Mouse (Mus musculus): ENCODE data around the gene Gm37240.
"Not testable (repeated sequence)": the region's sequence is repeated elsewhere in the genome, so short reads cannot be mapped to it uniquely, and the experiment has no call there.

Gm37240 gene

GRCm38 (mm10) chr3:84555780-84556179 lies 1331.5 kb downstream of the Gm37240 start:
- DNase-seq: no peak

GRCm38 (mm10) chr3:84547177-84547576 lies 1340.1 kb downstream of the Gm37240 start:
- peak; percentile 91 for DNase-seq

GRCm38 (mm10) chr3:84542450-84542849 lies 1344.9 kb downstream of the Gm37240 start:
- DNase-seq: not testable (repeated sequence)

- DNase-seq: no peak
These were observed 1345.4 kb downstream of the Gm37240 start for GRCm38 (mm10) chr3:84541881-84542280.

GRCm38 (mm10) chr3:84540640-84541039 lies 1346.7 kb downstream of the Gm37240 start:
- no peak for DNase-seq

- DNase-seq: no peak
These were observed 1350.3 kb downstream of the Gm37240 start for GRCm38 (mm10) chr3:84536987-84537386.

- DNase-seq: no peak
These were observed 1354.1 kb downstream of the Gm37240 start for GRCm38 (mm10) chr3:84533227-84533626.

GRCm38 (mm10) chr3:84529021-84529420 lies 1358.3 kb downstream of the Gm37240 start:
- DNase-seq: no peak

GRCm38 (mm10) chr3:84524952-84525351 lies 1362.4 kb downstream of the Gm37240 start:
- no peak for DNase-seq

GRCm38 (mm10) chr3:84516163-84516562 lies 1371.2 kb downstream of the Gm37240 start:
- peak; percentile 35 for DNase-seq

- peak; percentile 72 for DNase-seq
These were observed 1374.4 kb downstream of the Gm37240 start for GRCm38 (mm10) chr3:84512774-84513515.

- DNase-seq: no peak
These were observed 1382.1 kb downstream of the Gm37240 start for GRCm38 (mm10) chr3:84505193-84505592.

- DNase-seq: peak; percentile 73
These were observed 1383.0 kb downstream of the Gm37240 start for GRCm38 (mm10) chr3:84504291-84504690.

- peak; percentile 17 for DNase-seq
These were observed 1385.2 kb downstream of the Gm37240 start for GRCm38 (mm10) chr3:84502101-84502500.

GRCm38 (mm10) chr3:84500491-84500890 lies 1386.8 kb downstream of the Gm37240 start:
- DNase-seq: peak; percentile 79

- DNase-seq: no peak
These were observed 1389.6 kb downstream of the Gm37240 start for GRCm38 (mm10) chr3:84497718-84498117.

- DNase-seq: no peak
These were observed 1394.7 kb downstream of the Gm37240 start for GRCm38 (mm10) chr3:84492657-84493056.

GRCm38 (mm10) chr3:84492148-84492547 lies 1395.2 kb downstream of the Gm37240 start:
- DNase-seq: no peak

- no peak for DNase-seq
These were observed 1398.6 kb downstream of the Gm37240 start for GRCm38 (mm10) chr3:84488716-84489115.

GRCm38 (mm10) chr3:84484891-84485290 lies 1402.4 kb downstream of the Gm37240 start:
- no peak for DNase-seq

GRCm38 (mm10) chr3:84484333-84484732 lies 1403.0 kb downstream of the Gm37240 start:
- no peak for DNase-seq

GRCm38 (mm10) chr3:84482121-84482520 lies 1405.2 kb downstream of the Gm37240 start:
- no peak for DNase-seq

GRCm38 (mm10) chr3:84481104-84481503 lies 1406.2 kb downstream of the Gm37240 start:
- DNase-seq: peak; percentile 89

- peak; percentile 91 for DNase-seq
These were observed 1407.1 kb downstream of the Gm37240 start, which contains the start of gene Fhdc1 for GRCm38 (mm10) chr3:84480006-84480897. Gene Fhdc1 (minus strand): TSS chr3:84480429.

Data from heart, adult 11 months (tissue).